Mouse (Mus musculus): ENCODE measurements at regions not wholly inside any gene's neighbourhood (a gene's known extent, or its start where the extent isn't known, plus 50 kb on each side); places are given as distances from the start of the nearest gene placed in this dataset.

GRCm38 (mm10) chr12:58654530-58655056 lies 357.2 kb downstream of the Sec23a start:
- H3K27me3 ChIP-seq (replicated peaks; ENCODE audit: insufficient read depth, low read length), result no peaks in the 10 kb centered on the region
- H3K4me1 ChIP-seq (ENCODE audit: insufficient read depth, low read depth, low read length), result no peaks in the 10 kb centered on the region
- H3K4me3 ChIP-seq (ENCODE audit: low read depth, low read length), result no peak overlapping the region
- H3K9ac ChIP-seq (replicated peaks; ENCODE audit: low read depth), result no peak overlapping the region
- ATAC-seq, result no peak
- TF ChIP-seq EP300 (IDR thresholded peaks at IDR 0.05) (no peak), CTCF (IDR thresholded peaks at IDR 0.05) (no peak)
- H3K27ac ChIP-seq (ENCODE audit: low read length), result no peak overlapping the region
- no peaks in the 10 kb centered on the region for H3K9me3 ChIP-seq (ENCODE audit: low read length)
- H3K4me2 ChIP-seq (replicated peaks; ENCODE audit: low read depth, low read length), result no peak overlapping the region
- DNase-seq (ENCODE audit: low spot score), result no peak
- WGBS, result 91% methylated on average over 2 of the region's 2 CpGs
- no peaks in the 10 kb centered on the region for H3K36me3 ChIP-seq (ENCODE audit: insufficient read depth, low read length)

- no peak for TF ChIP-seq EP300 (IDR thresholded peaks at IDR 0.05)
- no peak for TF ChIP-seq CTCF (IDR thresholded peaks at IDR 0.05)
- H3K27ac ChIP-seq (ENCODE audit: low read length), result no peak overlapping the region
- H3K9me3 ChIP-seq (ENCODE audit: low read length), result no peaks in the 10 kb centered on the region
- 73% methylated on average over 6 of the region's 6 CpGs for WGBS
- no peaks in the 10 kb centered on the region for H3K36me3 ChIP-seq (ENCODE audit: insufficient read depth, low read length)
- H3K4me3 ChIP-seq (ENCODE audit: low read depth, low read length), result no peak overlapping the region
- no peaks in the 10 kb centered on the region for H3K27me3 ChIP-seq (replicated peaks; ENCODE audit: insufficient read depth, low read length)
- H3K4me2 ChIP-seq (replicated peaks; ENCODE audit: low read depth, low read length), result no peak overlapping the region
- no peak overlapping the region for H3K9ac ChIP-seq (replicated peaks; ENCODE audit: low read depth)
- no peaks in the 10 kb centered on the region for H3K4me1 ChIP-seq (ENCODE audit: insufficient read depth, low read depth, low read length)
- DNase-seq (ENCODE audit: low spot score) (no peak), ATAC-seq (no peak)
These were observed 358.1 kb downstream of the Sec23a start for GRCm38 (mm10) chr12:58653751-58654150.

GRCm38 (mm10) chr12:58653222-58653621 lies 358.6 kb downstream of the Sec23a start:
- no peaks in the 10 kb centered on the region for H3K9me3 ChIP-seq (ENCODE audit: low read length)
- no peak overlapping the region for H3K27ac ChIP-seq (ENCODE audit: low read length)
- no peak overlapping the region for H3K4me2 ChIP-seq (replicated peaks; ENCODE audit: low read depth, low read length)
- no peaks in the 10 kb centered on the region for H3K4me1 ChIP-seq (ENCODE audit: insufficient read depth, low read depth, low read length)
- no peak overlapping the region for H3K4me3 ChIP-seq (ENCODE audit: low read depth, low read length)
- WGBS, result 68% methylated on average over 6 of the region's 6 CpGs
- no peak for DNase-seq (ENCODE audit: low spot score)
- no peak overlapping the region for H3K9ac ChIP-seq (replicated peaks; ENCODE audit: low read depth)
- no peak for TF ChIP-seq CTCF (IDR thresholded peaks at IDR 0.05)
- no peak for TF ChIP-seq EP300 (IDR thresholded peaks at IDR 0.05)
- H3K27me3 ChIP-seq (replicated peaks; ENCODE audit: insufficient read depth, low read length), result no peaks in the 10 kb centered on the region
- no peak for ATAC-seq
- H3K36me3 ChIP-seq (ENCODE audit: insufficient read depth, low read length), result no peaks in the 10 kb centered on the region

GRCm38 (mm10) chr12:58652701-58653100 lies 359.1 kb downstream of the Sec23a start:
- Histone ChIP-seq H3K36me3 (ENCODE audit: insufficient read depth, low read length) (no peaks in the 10 kb centered on the region), H3K27me3 (replicated peaks; ENCODE audit: insufficient read depth, low read length) (no peaks in the 10 kb centered on the region), H3K4me3 (ENCODE audit: low read depth, low read length) (no peak overlapping the region), H3K27ac (ENCODE audit: low read length) (no peak overlapping the region), H3K4me2 (replicated peaks; ENCODE audit: low read depth, low read length) (no peak overlapping the region), H3K4me1 (ENCODE audit: insufficient read depth, low read depth, low read length) (no peaks in the 10 kb centered on the region), H3K9me3 (ENCODE audit: low read length) (no peaks in the 10 kb centered on the region), H3K9ac (replicated peaks; ENCODE audit: low read depth) (no peak overlapping the region)
- 88% methylated on average over 4 of the region's 4 CpGs for WGBS
- TF ChIP-seq EP300 (IDR thresholded peaks at IDR 0.05) (no peak), CTCF (IDR thresholded peaks at IDR 0.05) (no peak)
- ATAC-seq (no peak), DNase-seq (ENCODE audit: low spot score) (no peak)

- 32% methylated on average over 4 of the region's 4 CpGs for WGBS
- Histone ChIP-seq H3K4me1 (ENCODE audit: insufficient read depth, low read depth, low read length) (no peaks in the 10 kb centered on the region), H3K9me3 (ENCODE audit: low read length) (no peaks in the 10 kb centered on the region), H3K4me3 (ENCODE audit: low read depth, low read length) (no peak overlapping the region), H3K4me2 (replicated peaks; ENCODE audit: low read depth, low read length) (no peak overlapping the region), H3K27me3 (replicated peaks; ENCODE audit: insufficient read depth, low read length) (no peaks in the 10 kb centered on the region), H3K9ac (replicated peaks; ENCODE audit: low read depth) (no peak overlapping the region), H3K27ac (ENCODE audit: low read length) (no peak overlapping the region), H3K36me3 (ENCODE audit: insufficient read depth, low read length) (no peaks in the 10 kb centered on the region)
- no peak for TF ChIP-seq CTCF (IDR thresholded peaks at IDR 0.05)
- TF ChIP-seq EP300 (IDR thresholded peaks at IDR 0.05), result no peak
- no peak for DNase-seq (ENCODE audit: low spot score)
- ATAC-seq, result no peak
These were observed 363.5 kb downstream of the Sec23a start for GRCm38 (mm10) chr12:58648322-58648721.

- Histone ChIP-seq H3K4me3 (ENCODE audit: low read depth, low read length) (no peak overlapping the region), H3K27ac (ENCODE audit: low read length) (no peak overlapping the region), H3K9ac (replicated peaks; ENCODE audit: low read depth) (no peak overlapping the region), H3K4me2 (replicated peaks; ENCODE audit: low read depth, low read length) (no peak overlapping the region), H3K36me3 (ENCODE audit: insufficient read depth, low read length) (no peaks in the 10 kb centered on the region), H3K27me3 (replicated peaks; ENCODE audit: insufficient read depth, low read length) (no peaks in the 10 kb centered on the region), H3K9me3 (ENCODE audit: low read length) (no peaks in the 10 kb centered on the region), H3K4me1 (ENCODE audit: insufficient read depth, low read depth, low read length) (no peaks in the 10 kb centered on the region)
- DNase-seq (ENCODE audit: low spot score) (no peak), ATAC-seq (no peak)
- TF ChIP-seq EP300 (IDR thresholded peaks at IDR 0.05) (no peak), CTCF (IDR thresholded peaks at IDR 0.05) (no peak)
- WGBS, result 57% methylated on average over 3 of the region's 3 CpGs
These were observed 368.0 kb downstream of the Sec23a start for GRCm38 (mm10) chr12:58643843-58644242.

- Histone ChIP-seq H3K27me3 (replicated peaks; ENCODE audit: insufficient read depth, low read length) (no peaks in the 10 kb centered on the region), H3K27ac (ENCODE audit: low read length) (no peak overlapping the region), H3K36me3 (ENCODE audit: insufficient read depth, low read length) (no peaks in the 10 kb centered on the region), H3K4me1 (ENCODE audit: insufficient read depth, low read depth, low read length) (no peaks in the 10 kb centered on the region), H3K4me3 (ENCODE audit: low read depth, low read length) (no peak overlapping the region), H3K9me3 (ENCODE audit: low read length) (no peaks in the 10 kb centered on the region), H3K4me2 (replicated peaks; ENCODE audit: low read depth, low read length) (no peak overlapping the region), H3K9ac (replicated peaks; ENCODE audit: low read depth) (no peak overlapping the region)
- TF ChIP-seq EP300 (IDR thresholded peaks at IDR 0.05) (no peak), CTCF (IDR thresholded peaks at IDR 0.05) (no peak)
- ATAC-seq, result no peak
- WGBS, result 56% methylated on average over 1 of the region's 1 CpGs
- DNase-seq (ENCODE audit: low spot score), result no peak
These were observed 370.4 kb upstream of the Clec14a start for GRCm38 (mm10) chr12:58639478-58639877.
